Mouse (Mus musculus): ENCODE data around the gene Bud23. TPM values are rescaled to one million over a fixed set of nuclear protein-coding genes. Genes with fewer than 3 reads are reported as not detected.

The Bud23 gene
- polyA plus RNA-seq, 1 experiment from 2014 or later, result 118 TPM

GRCm38 (mm10) chr5:135039541-135039940 is 25.2 kb downstream of the Bud23 start:
- Histone ChIP-seq H3K27me3 (ENCODE audit: control insufficient read depth, insufficient read depth, low read length) (no peaks in the 10 kb centered on the region; the same call in 1 of the 2 replicates), H3K4me3 (ENCODE audit: low read depth, low read length) (no peak overlapping the region), H3K4me2 (replicated peaks; ENCODE audit: low read depth, low read length) (no peak overlapping the region), H3K4me1 (replicated peaks; ENCODE audit: control insufficient read depth, insufficient read depth, low read length) (0 out of 2 replicates have a peak, but pooled peaks cover 2% of the 10 kb centered on the region), H3K27ac (ENCODE audit: low read depth, low read length) (no peak overlapping the region), H3K9ac (ENCODE audit: low read depth, low read length) (no peak overlapping the region), H3K36me3 (ENCODE audit: control insufficient read depth, insufficient read depth, low read length) (no peaks in the 10 kb centered on the region), H3K9me3 (ENCODE audit: control insufficient read depth, low read length) (no peaks in the 10 kb centered on the region)
- DNase-seq (ENCODE audit: low spot score), result no peak
- no peak for ATAC-seq (ENCODE audit: low FRiP score)
- 91% methylated on average over 9 of the region's 9 CpGs for WGBS

DNA sequence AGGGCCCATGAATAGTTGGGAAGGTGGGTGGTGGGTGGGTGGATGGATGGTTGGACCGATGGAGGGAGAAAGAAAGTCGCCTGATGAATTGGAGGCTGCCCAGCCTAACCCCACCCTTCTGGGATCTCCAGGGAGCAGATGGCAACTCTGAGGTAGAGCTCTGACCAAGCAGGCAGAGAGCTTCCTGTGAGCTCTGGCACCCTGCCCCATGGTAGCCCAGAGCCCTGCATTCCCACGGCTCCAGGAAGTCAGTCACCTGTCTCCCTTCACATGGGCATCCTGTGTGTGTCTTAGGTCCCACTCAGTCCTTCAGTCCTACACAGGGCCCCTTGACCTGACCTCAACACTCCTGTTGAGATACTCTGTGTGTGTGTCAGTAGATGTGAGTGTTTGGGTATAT is 26.8 kb downstream of the Bud23 start:
- ATAC-seq (ENCODE audit: low FRiP score), result no peak
- H3K9ac ChIP-seq (ENCODE audit: low read depth, low read length), result no peak overlapping the region
- 0 out of 2 replicates have a peak, but pooled peaks cover 2% of the 10 kb centered on the region for H3K4me1 ChIP-seq (replicated peaks; ENCODE audit: control insufficient read depth, insufficient read depth, low read length)
- no peaks in the 10 kb centered on the region; the same call in 1 of the 2 replicates for H3K27me3 ChIP-seq (ENCODE audit: control insufficient read depth, insufficient read depth, low read length)
- H3K4me3 ChIP-seq (ENCODE audit: low read depth, low read length), result no peak overlapping the region
- no peak for DNase-seq (ENCODE audit: low spot score)
- 83% methylated on average over 3 of the region's 3 CpGs for WGBS
- H3K27ac ChIP-seq (ENCODE audit: low read depth, low read length), result no peak overlapping the region
- H3K4me2 ChIP-seq (replicated peaks; ENCODE audit: low read depth, low read length), result no peak overlapping the region
- H3K36me3 ChIP-seq (ENCODE audit: control insufficient read depth, insufficient read depth, low read length), result no peaks in the 10 kb centered on the region
- no peaks in the 10 kb centered on the region for H3K9me3 ChIP-seq (ENCODE audit: control insufficient read depth, low read length)

GRCm38 (mm10) chr5:135035608-135036359 is 29.0 kb downstream of the Bud23 start:
- ATAC-seq (ENCODE audit: low FRiP score), result no peak
- Histone ChIP-seq H3K9me3 (ENCODE audit: control insufficient read depth, low read length) (no peaks in the 10 kb centered on the region), H3K27me3 (ENCODE audit: control insufficient read depth, insufficient read depth, low read length) (no peaks in the 10 kb centered on the region), H3K4me1 (replicated peaks; ENCODE audit: control insufficient read depth, insufficient read depth, low read length) (no peaks in the 10 kb centered on the region), H3K27ac (ENCODE audit: low read depth, low read length) (no peak overlapping the region), H3K36me3 (ENCODE audit: control insufficient read depth, insufficient read depth, low read length) (no peaks in the 10 kb centered on the region), H3K4me2 (replicated peaks; ENCODE audit: low read depth, low read length) (no peak overlapping the region), H3K9ac (ENCODE audit: low read depth, low read length) (no peak overlapping the region), H3K4me3 (ENCODE audit: low read depth, low read length) (no peak overlapping the region)
- DNase-seq (ENCODE audit: low spot score), result no peak
- WGBS, result 66% methylated on average over 18 of the region's 18 CpGs

GRCm38 (mm10) chr5:135034593-135034992 is 30.2 kb downstream of the Bud23 start:
- WGBS, result 100% methylated on average over 2 of the region's 2 CpGs

DNA sequence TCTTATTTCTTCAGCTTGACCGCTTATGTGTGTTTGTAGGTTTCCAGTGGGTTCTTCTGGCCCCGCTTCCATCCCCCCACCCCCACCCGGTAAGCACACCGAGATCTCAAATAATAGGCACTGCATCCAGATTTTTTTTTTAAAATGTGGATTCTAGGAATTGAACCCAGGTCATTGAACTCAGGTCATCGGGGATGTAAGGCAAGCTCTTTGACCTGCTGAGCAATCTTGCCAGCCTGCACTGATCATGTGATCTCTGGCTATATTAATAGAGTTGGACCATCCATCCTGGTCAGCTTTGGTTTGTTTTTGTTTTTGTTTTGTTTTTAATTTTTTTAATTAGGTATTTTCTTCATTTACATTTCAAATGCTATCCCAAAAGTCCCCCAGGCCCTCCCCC is 32.2 kb downstream of the Bud23 start:
- Histone ChIP-seq H3K4me3 (ENCODE audit: low read depth, low read length) (no peak overlapping the region), H3K27me3 (ENCODE audit: control insufficient read depth, insufficient read depth, low read length) (no peaks in the 10 kb centered on the region), H3K4me2 (replicated peaks; ENCODE audit: low read depth, low read length) (no peak overlapping the region), H3K27ac (ENCODE audit: low read depth, low read length) (no peak overlapping the region), H3K9ac (ENCODE audit: low read depth, low read length) (no peak overlapping the region), H3K9me3 (ENCODE audit: control insufficient read depth, low read length) (no peaks in the 10 kb centered on the region), H3K4me1 (replicated peaks; ENCODE audit: control insufficient read depth, insufficient read depth, low read length) (no peaks in the 10 kb centered on the region), H3K36me3 (ENCODE audit: control insufficient read depth, insufficient read depth, low read length) (no peaks in the 10 kb centered on the region)
- DNase-seq (ENCODE audit: low spot score) (no peak), ATAC-seq (ENCODE audit: low FRiP score) (no peak)
- WGBS, result 93% methylated on average over 5 of the region's 5 CpGs

More at GRCm38 (mm10) chr5:135034593-135034992, 30.2 kb downstream of the Bud23 start:
- no peak overlapping the region for H3K4me2 ChIP-seq (replicated peaks; ENCODE audit: low read depth, low read length)
- no peak overlapping the region for H3K4me3 ChIP-seq (ENCODE audit: low read depth, low read length)
- no peaks in the 10 kb centered on the region for H3K36me3 ChIP-seq (ENCODE audit: control insufficient read depth, insufficient read depth, low read length)
- DNase-seq (ENCODE audit: low spot score) (no peak), ATAC-seq (ENCODE audit: low FRiP score) (no peak)
- H3K9ac ChIP-seq (ENCODE audit: low read depth, low read length), result no peak overlapping the region
- no peaks in the 10 kb centered on the region for H3K4me1 ChIP-seq (replicated peaks; ENCODE audit: control insufficient read depth, insufficient read depth, low read length)
- no peak overlapping the region for H3K27ac ChIP-seq (ENCODE audit: low read depth, low read length)
- H3K27me3 ChIP-seq (ENCODE audit: control insufficient read depth, insufficient read depth, low read length), result no peaks in the 10 kb centered on the region
- H3K9me3 ChIP-seq (ENCODE audit: control insufficient read depth, low read length), result no peaks in the 10 kb centered on the region

DNA sequence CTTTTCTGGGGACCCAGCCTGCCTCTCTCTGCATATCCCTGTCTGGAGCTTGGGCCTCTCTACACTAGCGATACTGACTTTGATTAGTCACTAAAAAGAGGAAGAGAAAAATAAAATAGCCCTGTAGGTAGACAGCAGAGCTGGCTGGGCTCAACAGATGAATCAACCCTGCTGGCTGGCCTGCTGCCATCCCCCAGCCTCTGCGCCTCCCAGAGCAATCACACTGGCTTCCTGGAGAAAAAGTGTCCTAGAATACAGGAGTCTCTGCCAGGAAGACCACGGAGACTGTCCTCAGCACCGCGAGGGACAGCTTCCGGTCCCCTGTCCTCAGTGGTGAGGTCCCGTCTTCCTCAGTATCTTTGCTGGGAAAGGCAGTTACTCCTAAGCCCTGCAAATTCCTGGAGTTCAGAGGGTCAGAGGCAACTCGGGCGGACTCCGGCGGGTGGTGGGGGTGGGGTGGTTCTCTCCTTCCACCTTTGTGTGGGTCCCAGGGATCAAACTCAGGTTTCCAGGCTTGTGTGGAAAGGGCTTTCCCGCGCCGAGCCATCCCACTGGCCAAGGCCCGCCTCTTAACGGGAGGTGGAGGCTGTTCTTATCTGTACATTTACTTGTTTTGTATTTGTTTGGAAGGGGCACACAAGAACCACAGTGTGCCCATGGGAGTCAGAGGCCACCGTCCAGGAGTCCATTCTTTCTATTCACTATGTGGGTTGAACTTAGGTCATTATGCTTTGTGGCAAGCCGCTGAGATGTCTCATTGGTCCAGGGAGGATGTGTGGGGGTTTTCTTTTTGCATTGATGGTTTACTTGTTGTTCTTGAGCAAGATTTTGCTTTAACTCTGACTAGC is 35.5 kb downstream of the Bud23 start:
- Histone ChIP-seq H3K27me3 (ENCODE audit: control insufficient read depth, insufficient read depth, low read length) (no peaks in the 10 kb centered on the region), H3K27ac (ENCODE audit: low read depth, low read length) (no peak overlapping the region), H3K9me3 (ENCODE audit: control insufficient read depth, low read length) (no peaks in the 10 kb centered on the region), H3K9ac (ENCODE audit: low read depth, low read length) (no peak overlapping the region), H3K4me3 (ENCODE audit: low read depth, low read length) (no peak overlapping the region), H3K4me2 (replicated peaks; ENCODE audit: low read depth, low read length) (no peak overlapping the region), H3K36me3 (ENCODE audit: control insufficient read depth, insufficient read depth, low read length) (no peaks in the 10 kb centered on the region), H3K4me1 (replicated peaks; ENCODE audit: control insufficient read depth, insufficient read depth, low read length) (no peaks in the 10 kb centered on the region)
- no peak for DNase-seq (ENCODE audit: low spot score)
- no peak for ATAC-seq (ENCODE audit: low FRiP score)
- 56% methylated on average over 18 of the region's 18 CpGs for WGBS

DNA sequence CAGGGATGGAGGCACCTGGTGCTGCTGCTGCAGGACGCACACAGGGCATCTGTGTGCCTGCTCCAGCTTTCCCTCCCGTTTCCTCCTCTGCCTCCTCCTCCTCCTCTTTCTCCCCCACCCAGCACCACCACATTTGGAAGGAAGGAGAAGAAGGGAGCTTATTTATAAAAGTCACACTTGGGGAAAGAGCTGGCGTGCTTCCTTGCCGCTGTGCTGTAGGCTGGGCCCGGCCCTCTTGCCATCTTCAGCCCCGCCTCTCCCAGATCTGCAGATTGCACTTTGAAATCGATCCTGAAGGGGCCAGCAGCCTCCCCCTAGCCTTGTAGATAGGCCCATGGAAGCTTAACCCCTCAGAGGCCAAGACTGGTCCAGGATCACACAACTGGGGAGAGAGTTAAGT is 38.9 kb downstream of the Bud23 start:
- Histone ChIP-seq H3K4me3 (ENCODE audit: low read depth, low read length) (no peak overlapping the region), H3K9ac (ENCODE audit: low read depth, low read length) (no peak overlapping the region), H3K27me3 (ENCODE audit: control insufficient read depth, insufficient read depth, low read length) (no peaks in the 10 kb centered on the region), H3K9me3 (ENCODE audit: control insufficient read depth, low read length) (no peaks in the 10 kb centered on the region), H3K27ac (ENCODE audit: low read depth, low read length) (no peak overlapping the region), H3K4me2 (replicated peaks; ENCODE audit: low read depth, low read length) (peak overlapping the region; percentile 11; the same call in 1 of the 2 replicates), H3K36me3 (ENCODE audit: control insufficient read depth, insufficient read depth, low read length) (no peaks in the 10 kb centered on the region), H3K4me1 (replicated peaks; ENCODE audit: control insufficient read depth, insufficient read depth, low read length) (no peaks in the 10 kb centered on the region; the same call in 1 of the 2 replicates)
- DNase-seq (ENCODE audit: low spot score) (peak; percentile 14), ATAC-seq (ENCODE audit: low FRiP score) (no peak)
- 20% methylated on average over 7 of the region's 7 CpGs for WGBS

GRCm38 (mm10) chr5:135024665-135025224 is 40.0 kb downstream of the Bud23 start:
- Histone ChIP-seq H3K27me3 (ENCODE audit: control insufficient read depth, insufficient read depth, low read length) (no peaks in the 10 kb centered on the region), H3K4me2 (replicated peaks; ENCODE audit: low read depth, low read length) (peak overlapping the region; percentile 85; the same call in 1 of the 2 replicates), H3K4me3 (ENCODE audit: low read depth, low read length) (peak overlapping the region; percentile 73; the same call in 1 of the 2 replicates), H3K4me1 (replicated peaks; ENCODE audit: control insufficient read depth, insufficient read depth, low read length) (no peaks in the 10 kb centered on the region; the same call in 1 of the 2 replicates), H3K9ac (ENCODE audit: low read depth, low read length) (no peak overlapping the region), H3K27ac (ENCODE audit: low read depth, low read length) (no peak overlapping the region), H3K9me3 (ENCODE audit: control insufficient read depth, low read length) (no peaks in the 10 kb centered on the region), H3K36me3 (ENCODE audit: control insufficient read depth, insufficient read depth, low read length) (no peaks in the 10 kb centered on the region)
- 70% methylated on average over 11 of the region's 11 CpGs for WGBS
- no peak for ATAC-seq (ENCODE audit: low FRiP score)
- DNase-seq (ENCODE audit: low spot score), result peak; percentile 35

All from hindbrain, embryonic 11.5 days (tissue).